Mouse (Mus musculus) testis, postnatal 14 days (tissue): ENCODE results near the gene Tirap.
"Not testable (repeated sequence)": the region's sequence is repeated elsewhere in the genome, so short reads cannot be mapped to it uniquely, and the experiment has no call there.

Source experiments
- DNase-seq: peaks from one replicate; pipeline ENCODE4 v3.0.0; 2021; ENCODE audit warnings: low spot score

The Tirap gene

DNA sequence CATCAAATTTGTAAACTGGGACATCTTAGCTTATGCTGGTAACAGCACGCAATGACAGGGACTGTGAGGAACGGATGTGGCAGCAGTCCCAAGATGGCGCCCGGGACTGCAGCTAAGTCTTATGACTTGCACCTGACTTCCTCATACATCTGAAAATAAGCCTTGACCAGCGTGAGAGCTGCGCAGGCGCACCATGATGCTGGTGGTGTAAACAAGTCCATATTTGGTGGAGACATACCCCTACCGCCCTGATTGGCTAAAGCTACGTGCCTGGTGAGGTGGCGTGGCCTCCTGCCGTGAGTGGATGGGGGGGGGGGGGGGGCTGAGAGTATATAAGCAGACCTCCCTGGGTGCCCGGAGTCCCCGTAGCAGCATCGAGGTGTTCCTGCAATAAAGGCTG lies 52.8 kb downstream of the Tirap start:
- DNase-seq: not testable (repeated sequence)

- no peak for DNase-seq
Measured at GRCm38 (mm10) chr9:35145829-35146228, 54.3 kb downstream of the Tirap start.

DNA sequence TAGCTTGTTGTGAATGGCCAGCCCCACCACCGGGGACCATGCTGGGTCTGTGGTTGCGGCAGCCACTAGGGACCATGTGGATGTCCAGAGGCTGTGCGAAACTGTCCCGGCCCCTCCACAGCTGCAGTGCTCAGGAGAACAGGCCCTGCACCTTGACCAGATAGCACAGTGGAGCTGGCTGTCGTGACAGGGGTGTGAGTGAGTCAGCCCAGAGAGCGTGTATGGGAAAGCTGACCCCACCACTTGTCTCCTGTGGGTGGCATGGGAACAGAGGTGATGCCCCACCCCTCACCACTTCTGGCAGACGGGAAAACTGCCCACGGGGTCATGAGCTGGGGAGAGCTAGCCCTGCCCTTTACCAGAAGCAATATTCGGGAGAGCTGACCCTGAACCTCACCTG lies 55.0 kb downstream of the Tirap start:
- DNase-seq: no peak

- no peak for DNase-seq
Measured at GRCm38 (mm10) chr9:35142221-35142620, 57.9 kb downstream of the Tirap start.

- no peak for DNase-seq
Measured at GRCm38 (mm10) chr9:35139231-35139744, 60.8 kb downstream of the Tirap start.

DNA sequence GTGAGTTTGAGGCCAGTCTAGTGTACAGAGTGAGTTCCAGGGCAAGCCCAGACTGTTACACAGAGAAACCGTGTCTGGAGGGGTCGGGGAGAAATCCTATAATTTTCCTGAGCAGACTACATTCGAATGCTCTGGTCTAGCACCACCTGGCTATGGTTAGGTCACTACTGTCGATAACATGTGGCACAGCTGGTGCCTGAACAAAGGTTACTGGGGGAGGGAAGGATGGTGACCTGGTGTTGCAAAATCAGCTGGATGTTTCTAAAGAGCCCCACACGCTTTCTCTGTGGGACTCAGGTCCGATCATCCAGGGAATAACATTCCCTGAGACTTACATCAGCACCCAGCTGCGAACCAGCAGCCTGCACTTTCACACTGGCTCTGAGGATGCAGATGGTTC lies 62.1 kb downstream of the Tirap start:
- DNase-seq: no peak

DNA sequence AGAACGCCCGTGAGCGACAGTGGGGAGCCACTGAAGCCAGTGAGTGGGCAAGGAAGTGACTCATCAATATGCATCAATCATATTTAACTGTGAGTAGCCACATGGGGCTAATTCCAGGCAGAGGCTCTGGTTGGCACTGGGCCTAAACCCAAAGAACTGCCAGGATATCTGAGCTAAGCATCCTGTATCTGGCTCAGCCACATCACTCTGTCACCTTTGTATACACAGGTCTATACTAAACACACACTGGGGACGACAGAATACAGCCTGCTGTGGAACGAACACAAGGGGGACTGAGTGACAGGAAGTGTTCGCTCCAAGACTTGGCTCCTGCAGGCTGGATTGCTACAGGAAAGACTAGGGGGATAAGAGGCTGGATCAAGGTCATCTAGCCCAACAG lies 64.5 kb downstream of the Tirap start:
- DNase-seq: no peak
